Comparison of ENCODE assay signal across 8 mouse cellular contexts in the genomic region with DNA sequence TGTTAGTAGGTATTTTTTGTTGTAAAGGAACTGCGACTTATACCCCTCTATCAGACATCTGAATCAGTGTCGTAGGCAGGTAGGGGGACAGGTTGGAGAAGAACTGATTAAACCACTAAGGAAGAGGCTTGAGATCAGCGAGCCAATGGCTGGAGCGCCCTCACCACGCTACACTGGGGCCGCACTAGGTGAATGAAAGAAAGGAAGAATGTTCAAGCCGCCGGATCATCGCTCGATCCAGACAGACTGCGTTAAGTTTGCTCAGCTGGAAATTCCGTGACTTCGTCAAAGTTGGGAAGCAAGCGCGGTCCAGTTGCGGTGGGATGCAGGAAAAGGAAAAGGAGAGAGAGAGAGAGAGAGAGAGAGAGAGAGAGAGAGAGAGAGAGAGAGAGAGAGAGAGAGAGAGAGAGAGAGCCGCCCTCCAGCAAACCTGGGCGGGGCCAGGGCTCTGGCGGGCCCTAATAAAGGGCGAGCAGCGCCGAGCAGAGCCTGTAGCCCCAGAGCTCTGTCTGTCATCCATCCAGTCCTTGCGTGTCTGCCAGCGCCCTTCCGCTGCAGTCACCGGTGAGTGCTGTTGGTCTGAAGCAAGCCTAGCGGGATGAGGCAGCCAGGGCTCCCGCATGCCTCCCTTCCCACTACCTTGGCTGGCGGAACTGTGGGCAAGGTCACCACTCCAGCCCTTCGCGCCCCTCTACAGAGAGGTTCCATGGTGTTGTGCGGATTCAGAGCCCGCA. TPM values are rescaled to one million over a fixed set of nuclear protein-coding genes. Genes with fewer than 3 reads are reported as not detected.
DNase-seq lines count a peak whose midpoint lies in the region; ATAC-seq and TF ChIP-seq lines count a peak whose summit lies in the region.

A gene (plus strand): TSS at position 490 of the 734 bp plus-strand sequence.

- no peak for TF ChIP-seq EP300 in heart, postnatal 0 days (IDR thresholded peaks at IDR 0.05; ENCODE audit: low read depth)

- H3K27me3 ChIP-seq in erythroblast, embryonic 14.5 days (ENCODE audit: control insufficient read depth) = peaks cover 56% of the 10 kb centered on the region
- no peaks in the 10 kb centered on the region for H3K27me3 ChIP-seq in heart, postnatal 0 days (ENCODE audit: control insufficient read depth, insufficient read depth, low read length)
- H3K27me3 ChIP-seq in neural tube, embryonic 13.5 days = peaks cover 4% of the 10 kb centered on the region

- H3K27ac ChIP-seq in heart, postnatal 0 days (ENCODE audit: low read depth) = no peak within 1 kb of the TSS
- H3K27ac ChIP-seq in neural tube, embryonic 13.5 days (replicated peaks) = no peak within 1 kb of the TSS

- peak; percentile 92 for ATAC-seq in heart, postnatal 0 days (ENCODE audit: insufficient read depth, low read depth)
- peak; percentile 89 for ATAC-seq in neural tube, embryonic 13.5 days (ENCODE audit: low read depth)

- H3K9me3 ChIP-seq in erythroblast, embryonic 14.5 days (ENCODE audit: control insufficient read depth, low read length) = no peaks in the 10 kb centered on the region
- no peaks in the 10 kb centered on the region for H3K9me3 ChIP-seq in heart, postnatal 0 days (replicated peaks; ENCODE audit: control insufficient read depth, low read length)
- H3K9me3 ChIP-seq in neural tube, embryonic 13.5 days = no peaks in the 10 kb centered on the region

- no peak for TF ChIP-seq CTCF in heart, postnatal 0 days (IDR thresholded peaks at IDR 0.05; ENCODE audit: low read depth)

- peak within 1 kb of the TSS; percentile 44 for H3K4me3 ChIP-seq in erythroblast, embryonic 14.5 days (replicated peaks)
- H3K4me3 ChIP-seq in heart, postnatal 0 days (ENCODE audit: low read depth, low read length) = peak within 1 kb of the TSS; percentile 45
- H3K4me3 ChIP-seq in neural tube, embryonic 13.5 days = peak within 1 kb of the TSS; percentile 48

- peak within 1 kb of the TSS; percentile 34 for H3K9ac ChIP-seq in heart, postnatal 0 days (replicated peaks; ENCODE audit: low read depth, low read length)
- peak within 1 kb of the TSS; percentile 72 for H3K9ac ChIP-seq in neural tube, embryonic 13.5 days

- DNase-seq in CD4-positive, CD25-positive, alpha-beta regulatory T cell, adult 2 months (ENCODE audit: low read depth, low spot score) = peak; percentile 72
- DNase-seq in brain, adult 2 months (ENCODE audit: low read depth, low spot score) = peak; percentile 69
- peak; percentile 71 for DNase-seq in heart, postnatal 0 days (ENCODE audit: low spot score)
- peak; percentile 87 to 93 for DNase-seq in kidney, postnatal 25 days
- peak; percentile 71 to 73 for DNase-seq in lung, adult 18-20 months
- peak; percentile 42 for DNase-seq in thymus, postnatal 0 days (ENCODE audit: low spot score)

- peak within 1 kb of the TSS; percentile 66 for H3K4me2 ChIP-seq in heart, postnatal 0 days (ENCODE audit: low read depth, low read length)
- H3K4me2 ChIP-seq in neural tube, embryonic 13.5 days = peak within 1 kb of the TSS; percentile 92

- under 1% methylated on average over 33 of the region's 33 CpGs for WGBS in heart, postnatal 0 days
- under 1% methylated on average over 32 of the region's 33 CpGs for WGBS in neural tube, embryonic 13.5 days

- peaks cover 9% of the 10 kb centered on the region for H3K4me1 ChIP-seq in erythroblast, embryonic 14.5 days (ENCODE audit: control insufficient read depth)
- 0 out of 2 replicates have a peak, but pooled peaks cover 4% of the 10 kb centered on the region for H3K4me1 ChIP-seq in heart, postnatal 0 days (ENCODE audit: control insufficient read depth, insufficient read depth)
- H3K4me1 ChIP-seq in neural tube, embryonic 13.5 days (replicated peaks) = peaks cover 9% of the 10 kb centered on the region

- no peaks in the 10 kb centered on the region for H3K36me3 ChIP-seq in erythroblast, embryonic 14.5 days (ENCODE audit: control insufficient read depth)
- no peaks in the 10 kb centered on the region for H3K36me3 ChIP-seq in heart, postnatal 0 days (replicated peaks; ENCODE audit: control insufficient read depth, insufficient read depth, low read length)
- no peaks in the 10 kb centered on the region for H3K36me3 ChIP-seq in neural tube, embryonic 13.5 days

RNA-seq across cellular contexts. Expression of the gene that starts here (rescaled TPM):
- not detected in 2 replicates for polyA plus RNA-seq in erythroblast, embryonic 14.5 days (2012)
- 3.3 and 4.2 TPM in 2 replicates for total RNA-seq in heart, postnatal 0 days (2014; rRNA removed; ENCODE audit: low replicate concordance)
- 0.84 and 0.89 TPM in 2 replicates for polyA plus RNA-seq in heart, postnatal 0 days (2015; fragmentation: Nextera tagmentation; extraction: Ambion mirVana)
- 1.2 TPM in 2 replicates for polyA plus RNA-seq in neural tube, embryonic 13.5 days (2015; fragmentation: Nextera tagmentation; extraction: Ambion mirVana)
- polyA plus RNA-seq in thymus, postnatal 0 days (2015; fragmentation: Nextera tagmentation; extraction: Ambion mirVana) = 3.5 and 3.7 TPM in 2 replicates
